10 mouse cellular contexts compared by ENCODE assay signal in genomic region chr11:116305423-116305822, GRCm38 (mm10). TPM values are rescaled to one million over a fixed set of nuclear protein-coding genes. Genes with fewer than 3 reads are reported as not detected.
A peak's percentile ranks its signal among the peaks of the same experiment; 100 is the strongest.
DNase-seq lines count a peak whose midpoint lies in the region; ATAC-seq lines count a peak whose summit lies in the region.
"Had no signal": no experiment of that assay in that cellular context is flagged by ENCODE, and none has a peak within 500 bp of the region (broad histone marks: within the 10 kb centered on the region; RNA-seq: fewer than 3 reads in every experiment).

No protein-coding gene starts in this region.

- H3K4me1 ChIP-seq in heart, embryonic 16.5 days (ENCODE audit: control insufficient read depth, insufficient read depth, low read length), result peaks cover 8% of the 10 kb centered on the region
- H3K4me1 ChIP-seq in embryonic facial prominence, embryonic 10.5 days, result peaks cover 14% of the 10 kb centered on the region
- H3K4me1 ChIP-seq in hindbrain, embryonic 16.5 days (ENCODE audit: control insufficient read depth, insufficient read depth, low read depth, low read length), result peaks cover 7% of the 10 kb centered on the region
- H3K4me1 ChIP-seq in midbrain, embryonic 12.5 days, result peaks cover 7% of the 10 kb centered on the region

- ATAC-seq in heart, embryonic 16.5 days (replicated peaks; ENCODE audit: extremely low read depth, insufficient read depth, low FRiP score), result no peak
- no peak for ATAC-seq in hindbrain, embryonic 16.5 days
- ATAC-seq in midbrain, embryonic 12.5 days (ENCODE audit: low FRiP score, low read depth), result no peak

- no peaks in the 10 kb centered on the region for H3K27me3 ChIP-seq in heart, embryonic 16.5 days (ENCODE audit: control insufficient read depth, insufficient read depth, low read length)
- 0 out of 2 replicates have a peak, but pooled peaks cover 9% of the 10 kb centered on the region for H3K27me3 ChIP-seq in embryonic facial prominence, embryonic 10.5 days (replicated peaks; ENCODE audit: low read depth, poor library complexity, severe bottlenecking)
- no peaks in the 10 kb centered on the region for H3K27me3 ChIP-seq in hindbrain, embryonic 16.5 days (replicated peaks; ENCODE audit: control insufficient read depth, insufficient read depth, low read length)
- H3K27me3 ChIP-seq in midbrain, embryonic 12.5 days, result peaks cover 19% of the 10 kb centered on the region

- WGBS in heart, embryonic 16.5 days, result 94% methylated on average over 2 of the region's 2 CpGs
- 95% methylated on average over 2 of the region's 2 CpGs for whole genome bisulfite sequencing in embryonic facial prominence, embryonic 10.5 days
- 95% methylated on average over 2 of the region's 2 CpGs for WGBS in hindbrain, embryonic 16.5 days
- WGBS in midbrain, embryonic 12.5 days, result 94% methylated on average over 2 of the region's 2 CpGs

- no peak for DNase-seq in heart, adult 11 months
- DNase-seq in embryonic facial prominence, embryonic 10.5 days (ENCODE audit: low spot score), result no peak
- DNase-seq in right cerebral cortex, postnatal 4 days, result no peak
- no peak for DNase-seq in adrenal gland, postnatal 36 days
- no peak for DNase-seq in ovary, adult 18-20 months (ENCODE audit: low spot score)
- DNase-seq: lung, adult 18-20 months had no signal

- no peak overlapping the region for H3K9ac ChIP-seq in heart, embryonic 16.5 days (ENCODE audit: low read length)
- no peak overlapping the region for H3K9ac ChIP-seq in hindbrain, embryonic 16.5 days (ENCODE audit: low read depth, low read length)
- H3K9ac ChIP-seq in midbrain, embryonic 12.5 days (replicated peaks), result no peak overlapping the region

- no peak overlapping the region for H3K27ac ChIP-seq in heart, embryonic 16.5 days (ENCODE audit: low read length)
- no peak overlapping the region for H3K27ac ChIP-seq in embryonic facial prominence, embryonic 10.5 days (replicated peaks)
- H3K27ac ChIP-seq in hindbrain, embryonic 16.5 days (ENCODE audit: low read depth, low read length), result no peak overlapping the region
- H3K27ac ChIP-seq in midbrain, embryonic 12.5 days (replicated peaks), result no peak overlapping the region

- peak overlapping the region; percentile 95 for H3K4me2 ChIP-seq in heart, embryonic 16.5 days (ENCODE audit: low read depth, low read length)
- H3K4me2 ChIP-seq in hindbrain, embryonic 16.5 days (ENCODE audit: low read length), result peak overlapping the region; percentile 69
- peak overlapping the region; percentile 88 for H3K4me2 ChIP-seq in midbrain, embryonic 12.5 days (replicated peaks)

- H3K9me3 ChIP-seq in heart, embryonic 16.5 days (replicated peaks; ENCODE audit: control insufficient read depth, low read length), result 0 out of 2 replicates have a peak, but pooled peaks cover 3% of the 10 kb centered on the region
- no peaks in the 10 kb centered on the region for H3K9me3 ChIP-seq in embryonic facial prominence, embryonic 10.5 days
- H3K9me3 ChIP-seq in hindbrain, embryonic 16.5 days (ENCODE audit: control insufficient read depth, low read length), result no peaks in the 10 kb centered on the region
- no peaks in the 10 kb centered on the region for H3K9me3 ChIP-seq in midbrain, embryonic 12.5 days

- H3K4me3 ChIP-seq in heart, embryonic 16.5 days (ENCODE audit: low read length), result peak overlapping the region; percentile 77
- peak overlapping the region; percentile 86 for H3K4me3 ChIP-seq in embryonic facial prominence, embryonic 10.5 days
- peak overlapping the region; percentile 74 for H3K4me3 ChIP-seq in hindbrain, embryonic 16.5 days (ENCODE audit: low read length)
- peak overlapping the region; percentile 84 for H3K4me3 ChIP-seq in midbrain, embryonic 12.5 days

- H3K36me3 ChIP-seq in heart, embryonic 16.5 days (ENCODE audit: control insufficient read depth, insufficient read depth), result peaks cover 41% of the 10 kb centered on the region
- peaks cover 49% of the 10 kb centered on the region for H3K36me3 ChIP-seq in embryonic facial prominence, embryonic 10.5 days (replicated peaks)
- H3K36me3 ChIP-seq in hindbrain, embryonic 16.5 days (ENCODE audit: control insufficient read depth, insufficient read depth, low read length), result peaks cover 35% of the 10 kb centered on the region
- H3K36me3 ChIP-seq in midbrain, embryonic 12.5 days, result peaks cover 46% of the 10 kb centered on the region

RNA-seq across cellular contexts. Expression of gene Exoc7, which starts 1.6 kb away (rescaled TPM):
- 50.2 and 54.6 TPM in 2 replicates for polyA plus RNA-seq in heart, embryonic 16.5 days (2015; fragmentation: Nextera tagmentation; extraction: Ambion mirVana)
- polyA plus RNA-seq in embryonic facial prominence, embryonic 10.5 days (2016; fragmentation: Nextera tagmentation; extraction: Ambion mirVana), result 55.4 and 59.7 TPM in 2 replicates
- polyA plus RNA-seq in hindbrain, embryonic 16.5 days (2015; fragmentation: Nextera tagmentation; extraction: Ambion mirVana), result 122 and 127 TPM in 2 replicates
- 83.4 and 83.5 TPM in 2 replicates for polyA plus RNA-seq in midbrain, embryonic 12.5 days (2016; fragmentation: Nextera tagmentation; extraction: Ambion mirVana)
- total RNA-seq in adrenal gland, postnatal 36 days (2021), result 10 to 100 TPM; 57.6 to 68.8 TPM

RNA-seq across cellular contexts. Expression of gene Galr2, which starts 24.7 kb away (rescaled TPM):
- polyA plus RNA-seq in heart, embryonic 16.5 days (2015; fragmentation: Nextera tagmentation; extraction: Ambion mirVana), result 0.11 and 0.20 TPM in 2 replicates
- polyA plus RNA-seq in embryonic facial prominence, embryonic 10.5 days (2016; fragmentation: Nextera tagmentation; extraction: Ambion mirVana), result 0.25 and 0.39 TPM in 2 replicates
- 0.25 and 1.1 TPM in 2 replicates for polyA plus RNA-seq in hindbrain, embryonic 16.5 days (2015; fragmentation: Nextera tagmentation; extraction: Ambion mirVana)
- polyA plus RNA-seq in midbrain, embryonic 12.5 days (2016; fragmentation: Nextera tagmentation; extraction: Ambion mirVana), result 0.21 and 0.24 TPM in 2 replicates
- total RNA-seq in adrenal gland, postnatal 36 days (2021), result not detected
- total RNA-seq: granulocyte monocyte progenitor cell, adult 5-6 weeks had no signal

RNA-seq across cellular contexts. Expression of gene Foxj1, which starts 29.8 kb away (rescaled TPM):
- 2.0 and 4.3 TPM in 2 replicates for polyA plus RNA-seq in heart, embryonic 16.5 days (2015; fragmentation: Nextera tagmentation; extraction: Ambion mirVana)
- 2.3 and 3.3 TPM in 2 replicates for polyA plus RNA-seq in embryonic facial prominence, embryonic 10.5 days (2016; fragmentation: Nextera tagmentation; extraction: Ambion mirVana)
- polyA plus RNA-seq in hindbrain, embryonic 16.5 days (2015; fragmentation: Nextera tagmentation; extraction: Ambion mirVana), result 13.2 and 16.2 TPM in 2 replicates
- 9.8 and 10.5 TPM in 2 replicates for polyA plus RNA-seq in midbrain, embryonic 12.5 days (2016; fragmentation: Nextera tagmentation; extraction: Ambion mirVana)
- total RNA-seq in adrenal gland, postnatal 36 days (2021), result under 1 TPM in 1 of 2 experiments, not detected in 1; 0.10 TPM
- total RNA-seq: granulocyte monocyte progenitor cell, adult 5-6 weeks had no signal

RNA-seq across cellular contexts. Expression of gene Srp68, which starts 31.4 kb away (rescaled TPM):
- polyA plus RNA-seq in heart, embryonic 16.5 days (2015; fragmentation: Nextera tagmentation; extraction: Ambion mirVana), result 65.9 and 72.3 TPM in 2 replicates
- polyA plus RNA-seq in embryonic facial prominence, embryonic 10.5 days (2016; fragmentation: Nextera tagmentation; extraction: Ambion mirVana), result 104 TPM in 2 replicates
- 61.8 and 62.4 TPM in 2 replicates for polyA plus RNA-seq in hindbrain, embryonic 16.5 days (2015; fragmentation: Nextera tagmentation; extraction: Ambion mirVana)
- 84.2 and 85.6 TPM in 2 replicates for polyA plus RNA-seq in midbrain, embryonic 12.5 days (2016; fragmentation: Nextera tagmentation; extraction: Ambion mirVana)
- total RNA-seq in adrenal gland, postnatal 36 days (2021), result 10 to 100 TPM; 77.4 to 81.8 TPM
